Mouse (Mus musculus): ENCODE results near the gene Dock6.

GRCm38 (mm10) chr9:21760155-21761088, 92.0 kb downstream of the Dock6 start, which contains the start of gene Spc24:
- TF ChIP-seq CTCF (IDR thresholded peaks at IDR 0.05; ENCODE audit: control insufficient read depth, insufficient read depth, insufficient read length) (no peak), FOSL1 (IDR thresholded peaks at IDR 0.05; ENCODE audit: insufficient read depth, low read length, poor library complexity, severe bottlenecking) (no peak)
